Mouse (Mus musculus): Measurements from ENCODE around the gene Dusp8. TPM values are rescaled to one million over a fixed set of nuclear protein-coding genes. Genes with fewer than 3 reads are reported as not detected.

Gene Dusp8
- polyA plus RNA-seq, 1 experiment from 2014 or later, result 4.3 TPM

DNA sequence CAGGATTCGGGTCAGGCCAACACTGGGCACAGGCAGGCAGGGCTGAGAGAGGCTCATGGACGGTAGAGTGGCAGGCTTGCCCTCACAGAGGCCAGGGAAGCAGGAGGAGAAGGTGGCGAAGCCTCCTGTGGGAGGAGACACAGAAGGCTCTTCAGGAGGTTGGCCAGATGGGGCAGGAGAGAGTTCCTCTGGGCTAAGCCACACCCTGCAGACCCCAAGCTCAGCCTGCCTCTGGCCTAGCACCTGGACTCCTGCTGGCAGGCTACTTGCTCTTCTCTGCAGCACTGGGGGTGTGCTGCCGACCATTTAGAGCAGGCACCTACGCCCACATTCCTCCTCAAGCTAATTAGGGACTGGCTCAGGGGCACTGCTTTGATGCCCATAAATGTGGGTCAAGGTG, 11.2 kb downstream of the Dusp8 start:
- ATAC-seq (ENCODE audit: insufficient read depth), result no peak
- Histone ChIP-seq H3K27ac (replicated peaks) (peak overlapping the region; percentile 96; the same call in 1 of the 2 replicates), H3K9me3 (replicated peaks) (no peaks in the 10 kb centered on the region), H3K4me3 (replicated peaks) (no peak overlapping the region), H3K4me1 (replicated peaks) (peaks cover 63% of the 10 kb centered on the region), H3K27me3 (peaks cover 70% of the 10 kb centered on the region), H3K9ac (peak overlapping the region; percentile 7; the same call in 1 of the 2 replicates), H3K36me3 (replicated peaks) (peaks cover 37% of the 10 kb centered on the region), H3K4me2 (no peak overlapping the region)
- 42% methylated on average over 5 of the region's 5 CpGs for WGBS (ENCODE audit: insufficient replicate concordance)

DNA sequence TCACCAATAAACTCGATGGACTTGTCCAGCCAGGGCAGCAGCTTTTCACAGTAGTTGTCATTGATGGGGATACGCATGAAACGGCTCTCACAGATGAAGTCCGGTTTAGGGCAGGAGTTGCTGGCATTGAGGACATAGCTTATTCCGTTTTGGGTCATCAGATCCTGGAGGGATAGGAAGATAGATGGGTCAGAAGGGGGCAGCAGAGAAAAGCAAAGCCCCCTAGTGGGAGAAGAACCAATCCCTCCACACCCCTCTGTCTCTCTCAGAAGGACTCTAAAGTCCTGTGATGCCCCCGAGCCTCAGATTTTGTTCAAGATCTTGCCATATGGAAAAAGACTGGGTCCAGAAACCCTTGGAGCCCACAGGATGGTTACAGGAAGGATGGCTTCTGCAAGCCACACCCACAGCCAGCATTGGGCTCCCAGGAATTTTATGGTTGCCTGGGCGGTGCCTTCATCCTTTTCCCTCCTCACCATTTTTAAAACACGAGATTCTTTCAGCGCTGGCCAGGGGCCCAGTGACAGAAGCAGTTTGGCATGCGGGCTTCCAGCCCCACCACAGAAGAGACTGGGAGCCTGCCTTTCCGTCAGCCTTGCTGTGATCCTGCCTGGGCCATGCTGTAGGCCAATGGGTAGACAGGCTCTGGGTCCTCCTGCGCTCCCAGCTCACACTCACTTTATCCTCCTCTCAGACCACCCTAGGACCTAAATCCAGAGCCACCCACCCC, 11.9 kb downstream of the Dusp8 start:
- peaks cover 56% of the 10 kb centered on the region for H3K4me1 ChIP-seq (replicated peaks)
- H3K36me3 ChIP-seq (replicated peaks), result peaks cover 37% of the 10 kb centered on the region
- H3K9me3 ChIP-seq (replicated peaks), result no peaks in the 10 kb centered on the region
- no peak overlapping the region for H3K27ac ChIP-seq (replicated peaks)
- WGBS (ENCODE audit: insufficient replicate concordance), result 38% methylated on average over 12 of the region's 12 CpGs
- H3K9ac ChIP-seq, result no peak overlapping the region
- peaks cover 70% of the 10 kb centered on the region for H3K27me3 ChIP-seq
- no peak for ATAC-seq (ENCODE audit: insufficient read depth)
- no peak overlapping the region for H3K4me2 ChIP-seq
- H3K4me3 ChIP-seq (replicated peaks), result no peak overlapping the region

DNA sequence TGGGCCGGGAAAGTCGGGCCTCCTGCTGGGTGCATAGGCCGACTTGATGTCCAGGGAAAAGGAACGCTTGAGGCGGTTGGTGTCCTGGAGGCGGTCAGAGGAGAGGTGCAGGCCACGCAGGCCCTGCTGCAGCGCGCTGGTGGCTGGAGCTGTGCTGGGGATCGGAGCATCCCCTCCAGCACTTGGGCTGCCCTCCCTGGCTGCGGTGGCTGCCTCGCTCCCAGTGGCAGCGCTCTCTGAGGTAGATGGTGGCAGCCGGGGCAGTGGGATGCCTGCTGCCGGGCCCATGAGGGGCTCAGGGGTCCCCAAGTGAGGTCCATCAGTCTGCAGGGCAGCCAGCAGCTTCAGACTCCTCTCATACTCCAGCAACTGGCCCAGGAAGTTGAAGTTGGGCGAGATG, 13.0 kb downstream of the Dusp8 start:
- WGBS (ENCODE audit: insufficient replicate concordance), result 33% methylated on average over 16 of the region's 16 CpGs
- H3K27ac ChIP-seq (replicated peaks), result no peak overlapping the region
- peaks cover 37% of the 10 kb centered on the region for H3K36me3 ChIP-seq (replicated peaks)
- no peak overlapping the region for H3K9ac ChIP-seq
- H3K4me1 ChIP-seq (replicated peaks), result peaks cover 45% of the 10 kb centered on the region
- H3K4me3 ChIP-seq (replicated peaks), result no peak overlapping the region; the same call in 1 of the 2 replicates
- H3K4me2 ChIP-seq, result peak overlapping the region; percentile 18; the same call in 1 of the 2 replicates
- no peaks in the 10 kb centered on the region for H3K9me3 ChIP-seq (replicated peaks)
- peaks cover 75% of the 10 kb centered on the region for H3K27me3 ChIP-seq
- ATAC-seq (ENCODE audit: insufficient read depth), result no peak

DNA sequence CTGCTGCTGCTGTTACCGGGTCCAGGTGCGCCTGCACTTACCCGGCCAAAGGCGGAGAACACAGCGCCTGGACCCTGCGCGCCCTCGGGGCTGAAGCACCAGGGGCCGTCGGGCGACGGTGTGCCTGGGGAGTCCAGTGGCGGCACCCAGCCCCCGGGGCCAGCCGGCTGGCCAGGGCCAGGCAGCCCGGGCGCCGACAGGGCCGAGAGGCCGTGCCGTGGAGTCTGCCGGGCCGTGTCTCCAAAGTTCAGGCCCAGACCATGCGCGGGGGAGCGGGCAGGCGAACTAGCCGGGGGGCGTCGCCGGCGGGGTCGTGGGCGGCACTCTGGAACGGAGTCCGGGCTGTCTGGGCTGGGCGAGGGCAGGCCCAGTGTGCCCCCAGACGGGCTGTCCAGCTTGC, 13.5 kb downstream of the Dusp8 start:
- Histone ChIP-seq H3K4me2 (peak overlapping the region; percentile 18; the same call in 1 of the 2 replicates), H3K27ac (replicated peaks) (no peak overlapping the region), H3K27me3 (peaks cover 79% of the 10 kb centered on the region), H3K9ac (no peak overlapping the region), H3K9me3 (replicated peaks) (no peaks in the 10 kb centered on the region), H3K36me3 (replicated peaks) (peaks cover 37% of the 10 kb centered on the region), H3K4me3 (replicated peaks) (no peak overlapping the region; the same call in 1 of the 2 replicates), H3K4me1 (replicated peaks) (peaks cover 41% of the 10 kb centered on the region)
- no peak for ATAC-seq (ENCODE audit: insufficient read depth)
- 5% methylated on average over 36 of the region's 38 CpGs for WGBS (ENCODE audit: insufficient replicate concordance)

DNA sequence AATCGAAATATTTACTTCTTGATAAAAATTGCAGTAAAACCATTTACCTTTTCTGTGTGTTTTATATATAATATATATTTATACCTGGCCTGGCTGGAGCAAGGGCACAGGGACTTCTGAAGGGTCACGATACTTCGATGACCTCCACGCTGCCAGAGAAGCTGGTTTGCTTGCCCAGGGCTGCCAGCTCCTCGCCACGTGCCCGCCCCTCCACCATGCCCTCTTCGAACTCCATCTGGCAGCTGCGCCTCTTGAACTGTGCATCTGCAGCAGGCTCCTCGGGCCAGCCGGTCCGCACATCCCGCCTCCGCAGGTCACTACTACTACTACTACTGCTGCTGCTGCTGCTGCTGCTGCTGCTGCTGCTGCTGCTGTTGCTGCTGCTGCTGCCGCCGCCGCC, 13.9 kb downstream of the Dusp8 start:
- no peak for ATAC-seq (ENCODE audit: insufficient read depth)
- H3K27me3 ChIP-seq, result peaks cover 83% of the 10 kb centered on the region
- H3K4me2 ChIP-seq, result peak overlapping the region; percentile 18; the same call in 1 of the 2 replicates
- no peak overlapping the region for H3K9ac ChIP-seq
- H3K4me1 ChIP-seq (replicated peaks), result peaks cover 38% of the 10 kb centered on the region
- 35% methylated on average over 17 of the region's 17 CpGs for WGBS (ENCODE audit: insufficient replicate concordance)
- H3K27ac ChIP-seq (replicated peaks), result no peak overlapping the region
- H3K9me3 ChIP-seq (replicated peaks), result no peaks in the 10 kb centered on the region
- H3K36me3 ChIP-seq (replicated peaks), result peaks cover 37% of the 10 kb centered on the region
- H3K4me3 ChIP-seq (replicated peaks), result no peak overlapping the region

DNA sequence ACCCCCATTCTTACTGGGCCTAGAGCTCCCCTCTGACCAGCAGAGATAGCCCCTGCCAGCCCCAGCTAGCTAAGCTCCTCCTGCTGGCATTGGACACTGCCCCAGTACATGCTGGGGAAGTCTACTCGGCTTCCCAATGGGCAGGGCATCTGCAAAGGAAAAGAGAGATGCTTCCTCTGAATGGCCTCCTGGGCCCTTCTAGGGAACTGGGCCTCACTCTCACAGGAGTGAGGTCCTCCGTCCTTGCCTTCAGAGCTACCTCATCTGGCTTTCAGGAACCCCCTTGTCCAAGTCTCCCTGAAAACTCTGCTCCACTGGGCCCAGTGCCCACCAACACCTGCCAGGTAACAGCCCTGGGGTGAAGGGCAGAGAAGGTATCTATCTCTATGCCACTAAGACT, 14.8 kb downstream of the Dusp8 start:
- H3K27ac ChIP-seq (replicated peaks), result no peak overlapping the region
- WGBS (ENCODE audit: insufficient replicate concordance), result 46% methylated on average over 2 of the region's 2 CpGs
- H3K9me3 ChIP-seq (replicated peaks), result no peaks in the 10 kb centered on the region
- peaks cover 92% of the 10 kb centered on the region for H3K27me3 ChIP-seq
- no peak for ATAC-seq (ENCODE audit: insufficient read depth)
- H3K9ac ChIP-seq, result no peak overlapping the region
- H3K4me2 ChIP-seq, result no peak overlapping the region
- peaks cover 30% of the 10 kb centered on the region for H3K4me1 ChIP-seq (replicated peaks)
- H3K4me3 ChIP-seq (replicated peaks), result no peak overlapping the region
- peaks cover 37% of the 10 kb centered on the region for H3K36me3 ChIP-seq (replicated peaks)

DNA sequence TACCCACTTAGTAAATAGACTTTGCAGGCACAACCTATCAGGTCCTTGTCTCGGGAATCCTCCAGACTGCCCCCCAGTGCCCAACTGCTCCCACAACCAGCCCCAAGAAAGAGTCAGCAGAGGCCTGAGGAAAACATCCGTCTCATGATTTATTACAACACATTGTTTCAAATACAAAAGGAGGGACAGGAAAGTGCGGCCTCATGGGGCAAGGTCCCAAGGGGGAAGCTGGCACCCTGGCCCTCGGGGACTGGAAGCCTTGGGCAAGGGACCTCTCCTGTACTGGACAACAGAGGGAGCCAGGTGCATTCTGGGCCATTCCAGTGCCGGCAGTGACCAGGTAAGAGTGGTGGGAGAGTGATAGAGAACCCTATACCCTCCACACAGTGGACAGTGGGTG, 16.3 kb downstream of the Dusp8 start:
- peaks cover 31% of the 10 kb centered on the region for H3K36me3 ChIP-seq (replicated peaks)
- no peak for ATAC-seq (ENCODE audit: insufficient read depth)

DNA sequence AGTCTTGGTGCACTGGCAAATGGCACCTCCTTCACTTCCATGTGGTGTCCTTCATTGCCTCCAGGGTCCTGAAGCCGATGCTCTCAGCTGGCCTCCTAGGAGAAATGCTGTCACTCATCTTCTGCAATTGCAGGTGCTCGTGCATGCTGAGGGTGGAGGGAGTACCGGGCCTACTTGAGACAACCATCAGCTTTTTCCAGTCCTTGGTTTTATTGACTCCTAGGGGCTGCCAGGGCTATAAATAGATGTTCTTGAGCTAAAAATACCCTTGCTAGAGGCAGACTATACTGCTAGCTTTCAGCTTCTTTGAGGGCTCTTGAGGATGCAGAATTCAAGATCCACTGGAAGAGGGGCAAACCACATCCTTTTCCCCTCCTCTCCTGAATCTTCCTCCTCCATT, 18.5 kb downstream of the Dusp8 start:
- Histone ChIP-seq H3K36me3 (replicated peaks) (peaks cover 8% of the 10 kb centered on the region), H3K4me3 (replicated peaks) (no peak overlapping the region), H3K27ac (replicated peaks) (no peak overlapping the region), H3K4me2 (no peak overlapping the region), H3K27me3 (peaks cover 85% of the 10 kb centered on the region), H3K9me3 (replicated peaks) (no peaks in the 10 kb centered on the region), H3K4me1 (replicated peaks) (peaks cover 2% of the 10 kb centered on the region), H3K9ac (no peak overlapping the region)
- ATAC-seq (ENCODE audit: insufficient read depth), result no peak
- WGBS (ENCODE audit: insufficient replicate concordance), result 42% methylated on average over 3 of the region's 3 CpGs

More for the DNA sequence above, 16.3 kb downstream of the Dusp8 start:
- Histone ChIP-seq H3K9me3 (replicated peaks) (no peaks in the 10 kb centered on the region), H3K27me3 (peaks cover 100% of the 10 kb centered on the region), H3K4me1 (replicated peaks) (peaks cover 14% of the 10 kb centered on the region), H3K27ac (replicated peaks) (no peak overlapping the region), H3K4me2 (no peak overlapping the region), H3K9ac (no peak overlapping the region), H3K4me3 (replicated peaks) (no peak overlapping the region)
- WGBS (ENCODE audit: insufficient replicate concordance), result 25% methylated on average over 5 of the region's 5 CpGs

DNA sequence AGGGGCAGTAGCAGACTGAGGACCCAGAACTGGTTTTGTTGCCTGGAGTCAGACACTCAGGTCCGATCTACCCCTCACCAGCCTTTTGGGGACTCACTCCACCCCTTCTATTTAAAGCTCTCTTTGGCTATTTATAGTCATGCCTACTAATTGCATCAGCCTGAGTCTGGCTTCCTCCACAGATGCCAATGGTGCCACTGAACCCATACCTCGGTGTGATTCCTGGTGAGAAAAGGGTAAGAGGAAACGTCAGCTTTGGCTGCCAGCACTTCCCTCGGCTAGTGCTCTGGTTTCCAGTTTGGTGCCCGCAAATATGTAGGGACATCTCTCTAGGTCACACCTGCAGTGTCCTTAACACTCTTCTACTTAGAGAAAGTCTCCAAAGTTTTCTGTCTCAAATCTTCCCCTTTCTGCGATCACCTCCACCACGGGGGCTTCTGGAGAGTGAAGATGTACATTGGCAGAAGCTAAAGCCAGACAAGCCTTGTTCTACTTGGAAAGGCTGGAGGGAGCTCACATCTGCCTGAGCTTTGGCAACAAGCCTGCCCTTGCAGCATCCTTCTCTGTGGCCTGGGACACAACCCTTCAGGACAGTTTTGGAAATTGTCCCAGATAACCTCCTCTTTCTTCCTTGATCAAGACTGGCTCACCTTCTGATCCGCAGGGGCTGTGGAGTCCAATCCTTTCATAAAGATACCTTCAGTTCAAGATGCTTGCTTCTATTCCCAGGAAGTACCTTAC, 21.3 kb downstream of the Dusp8 start:
- no peaks in the 10 kb centered on the region for H3K9me3 ChIP-seq (replicated peaks)
- no peak for ATAC-seq (ENCODE audit: insufficient read depth)
- WGBS (ENCODE audit: insufficient replicate concordance), result 46% methylated on average over 8 of the region's 8 CpGs
- H3K4me1 ChIP-seq (replicated peaks), result peaks cover 8% of the 10 kb centered on the region
- no peak overlapping the region for H3K27ac ChIP-seq (replicated peaks)
- no peaks in the 10 kb centered on the region for H3K36me3 ChIP-seq (replicated peaks)
- H3K27me3 ChIP-seq, result peaks cover 79% of the 10 kb centered on the region
- no peak overlapping the region for H3K4me2 ChIP-seq
- H3K4me3 ChIP-seq (replicated peaks), result no peak overlapping the region
- no peak overlapping the region for H3K9ac ChIP-seq

DNA sequence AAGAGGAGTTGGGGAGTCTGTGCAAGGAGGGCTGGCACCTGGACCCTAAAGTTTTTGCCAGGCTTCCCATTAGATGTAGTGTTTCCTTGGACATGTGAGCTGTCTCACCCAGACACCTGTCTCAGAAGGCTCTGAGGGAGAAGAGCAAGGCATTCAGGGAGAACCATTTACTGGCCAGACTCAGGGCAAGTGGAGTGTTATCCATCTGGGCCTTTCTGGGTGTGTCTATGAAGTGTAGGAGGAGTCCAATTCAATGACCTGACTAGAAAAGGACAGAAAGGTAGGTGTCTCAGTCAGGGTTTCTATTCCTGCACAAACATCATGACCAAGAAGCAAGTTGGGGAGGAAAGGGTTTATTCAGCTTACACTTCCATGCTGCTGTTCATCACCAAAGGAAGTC, 23.9 kb downstream of the Dusp8 start:
- no peak for ATAC-seq (ENCODE audit: insufficient read depth)
- H3K4me1 ChIP-seq (replicated peaks), result peaks cover 8% of the 10 kb centered on the region
- peaks cover 72% of the 10 kb centered on the region for H3K27me3 ChIP-seq
- no peak overlapping the region for H3K4me2 ChIP-seq
- H3K27ac ChIP-seq (replicated peaks), result no peak overlapping the region
- H3K36me3 ChIP-seq (replicated peaks), result no peaks in the 10 kb centered on the region
- no peak overlapping the region for H3K4me3 ChIP-seq (replicated peaks)
- no peak overlapping the region for H3K9ac ChIP-seq
- no peaks in the 10 kb centered on the region for H3K9me3 ChIP-seq (replicated peaks)

DNA sequence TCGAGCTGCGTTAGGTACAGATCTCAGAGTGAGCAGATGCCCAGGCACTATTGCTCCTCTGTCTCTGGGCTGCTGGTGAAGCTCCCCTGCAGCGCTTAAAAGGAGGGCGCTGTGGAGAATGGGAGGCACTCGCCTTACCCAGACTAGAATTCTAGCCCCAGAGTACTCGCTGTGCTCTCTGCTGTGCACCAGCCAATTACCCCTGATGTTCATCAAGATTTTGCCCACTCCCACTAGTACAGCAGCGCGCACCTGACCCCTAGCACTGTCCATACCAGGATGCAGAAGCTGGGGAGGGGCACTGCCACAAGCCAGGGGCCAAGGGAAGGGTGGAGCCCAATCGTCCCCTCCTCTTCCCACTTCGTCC, 24.4 kb downstream of the Dusp8 start:
- H3K27ac ChIP-seq (replicated peaks), result no peak overlapping the region
- H3K36me3 ChIP-seq (replicated peaks), result no peaks in the 10 kb centered on the region
- H3K9me3 ChIP-seq (replicated peaks), result no peaks in the 10 kb centered on the region
- H3K4me1 ChIP-seq (replicated peaks), result peaks cover 8% of the 10 kb centered on the region
- H3K27me3 ChIP-seq, result peaks cover 71% of the 10 kb centered on the region
- H3K9ac ChIP-seq, result no peak overlapping the region
- WGBS (ENCODE audit: insufficient replicate concordance), result 15% methylated on average over 10 of the region's 10 CpGs
- peak; percentile 16; the same call in 1 of the 2 replicates for ATAC-seq (ENCODE audit: insufficient read depth)
- peak overlapping the region; percentile 41 for H3K4me2 ChIP-seq
- H3K4me3 ChIP-seq (replicated peaks), result no peak overlapping the region
